Mouse (Mus musculus) liver, postnatal 0 days (tissue): ENCODE results near the gene Pakap.

ENCODE experiments used
- CTCF ChIP-seq: sonication (generic); IDR thresholded peaks from 2 replicates; pipeline ENCODE4 v1.5.1; 2016; ENCODE audit warnings: antibody characterized with exemption, low read depth
- EP300 ChIP-seq: IDR thresholded peaks from 2 replicates; pipeline ENCODE4 v1.6.1; 2016; ENCODE audit warnings: antibody characterized with exemption, low read depth, mild to moderate bottlenecking

DNA sequence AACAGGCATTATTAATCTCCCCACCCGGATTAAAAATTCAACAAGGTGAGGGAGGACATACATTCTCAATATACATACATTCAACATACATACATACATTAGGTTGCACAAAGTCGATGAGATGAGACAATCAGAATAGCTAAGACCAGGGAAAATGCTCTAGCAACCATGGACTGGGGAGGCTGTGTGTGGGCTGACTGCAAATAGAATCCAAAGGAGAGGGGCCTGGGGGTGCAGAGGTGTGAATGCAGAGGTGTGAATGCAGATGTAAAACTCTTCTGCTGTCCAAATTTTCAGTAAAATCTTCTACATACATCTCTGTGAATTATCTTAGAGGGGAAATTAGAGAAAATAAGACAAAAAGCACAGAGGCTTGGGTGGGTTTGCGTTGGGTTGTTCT lies 119.6 kb downstream of the Pakap start:
- TF ChIP-seq CTCF (no peak), EP300 (no peak)
